In the genomic region with DNA sequence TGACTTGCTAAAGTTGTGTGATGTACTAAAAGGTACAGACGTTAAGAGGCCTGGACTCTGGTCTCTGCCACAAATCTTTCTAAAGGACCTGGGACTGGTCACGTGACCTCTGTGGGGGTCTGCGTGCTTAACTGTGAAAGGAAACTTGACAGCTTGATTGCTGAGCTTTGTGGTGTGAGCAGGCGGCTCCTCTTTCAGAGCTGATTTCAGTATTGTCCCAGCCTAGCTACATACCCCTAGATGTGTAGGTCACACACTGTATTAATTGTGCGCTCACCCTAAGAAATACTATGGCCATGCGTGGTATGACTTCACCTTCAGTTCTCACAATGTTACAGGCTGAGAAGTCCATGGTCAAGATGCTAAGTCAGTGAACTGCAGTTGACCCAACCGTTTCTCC, we compare ENCODE assay signal across 30 mouse cellular contexts.
DNase-seq lines count a peak whose midpoint lies in the region; ATAC-seq lines count a peak whose summit lies in the region.
"Had no signal": no experiment of that assay in that cellular context is flagged by ENCODE, and none has a peak within 500 bp of the region (broad histone marks: within the 10 kb centered on the region; RNA-seq: fewer than 3 reads in every experiment).

No protein-coding gene starts in this region.

- H3K4me3 ChIP-seq in hindbrain, embryonic 10.5 days, result no peak overlapping the region
- H3K4me3 ChIP-seq in hindbrain, embryonic 16.5 days (ENCODE audit: low read length), result no peak overlapping the region
- no peak overlapping the region for H3K4me3 ChIP-seq in midbrain, embryonic 13.5 days (replicated peaks)
- H3K4me3 ChIP-seq: forebrain, embryonic 10.5 days; heart, embryonic 13.5 days; hindbrain, embryonic 15.5 days; intestine, embryonic 15.5 days; limb, embryonic 12.5 days; neural tube, embryonic 13.5 days had no signal

- H3K9me3 ChIP-seq in hindbrain, embryonic 10.5 days, result no peaks in the 10 kb centered on the region
- H3K9me3 ChIP-seq in hindbrain, embryonic 16.5 days (ENCODE audit: control insufficient read depth, low read length), result no peaks in the 10 kb centered on the region
- no peaks in the 10 kb centered on the region for H3K9me3 ChIP-seq in midbrain, embryonic 13.5 days
- H3K9me3 ChIP-seq: forebrain, embryonic 10.5 days; heart, embryonic 13.5 days; hindbrain, embryonic 15.5 days; intestine, embryonic 15.5 days; limb, embryonic 12.5 days; neural tube, embryonic 13.5 days had no signal

- H3K27me3 ChIP-seq in hindbrain, embryonic 10.5 days (ENCODE audit: insufficient read depth, poor library complexity, severe bottlenecking), result no peaks in the 10 kb centered on the region
- H3K27me3 ChIP-seq in hindbrain, embryonic 16.5 days (replicated peaks; ENCODE audit: control insufficient read depth, insufficient read depth, low read length), result no peaks in the 10 kb centered on the region
- H3K27me3 ChIP-seq in midbrain, embryonic 13.5 days, result no peaks in the 10 kb centered on the region
- H3K27me3 ChIP-seq: heart, embryonic 13.5 days; hindbrain, embryonic 15.5 days; intestine, embryonic 15.5 days; limb, embryonic 12.5 days; neural tube, embryonic 13.5 days had no signal

- H3K4me1 ChIP-seq in hindbrain, embryonic 10.5 days (replicated peaks), result peaks cover 8% of the 10 kb centered on the region
- no peaks in the 10 kb centered on the region for H3K4me1 ChIP-seq in hindbrain, embryonic 16.5 days (ENCODE audit: control insufficient read depth, insufficient read depth, low read depth, low read length)
- no peaks in the 10 kb centered on the region; the same call in 1 of the 2 replicates for H3K4me1 ChIP-seq in midbrain, embryonic 13.5 days (replicated peaks)
- H3K4me1 ChIP-seq: hindbrain, embryonic 15.5 days; intestine, embryonic 15.5 days had no signal

- 51% methylated on average over 7 of the region's 7 CpGs for WGBS in hindbrain, embryonic 10.5 days
- 37% methylated on average over 7 of the region's 7 CpGs for WGBS in hindbrain, embryonic 16.5 days
- 42% methylated on average over 7 of the region's 7 CpGs for WGBS in midbrain, embryonic 13.5 days

- no peak overlapping the region for H3K27ac ChIP-seq in hindbrain, embryonic 10.5 days
- H3K27ac ChIP-seq in hindbrain, embryonic 16.5 days (ENCODE audit: low read depth, low read length), result no peak overlapping the region
- no peak overlapping the region for H3K27ac ChIP-seq in midbrain, embryonic 13.5 days
- H3K27ac ChIP-seq: forebrain, embryonic 10.5 days; heart, embryonic 13.5 days; hindbrain, embryonic 15.5 days; intestine, embryonic 15.5 days; limb, embryonic 12.5 days; neural tube, embryonic 13.5 days had no signal

- H3K4me2 ChIP-seq in hindbrain, embryonic 16.5 days (ENCODE audit: low read length), result no peak overlapping the region
- H3K4me2 ChIP-seq in midbrain, embryonic 13.5 days (replicated peaks), result no peak overlapping the region
- H3K4me2 ChIP-seq: heart, embryonic 13.5 days; hindbrain, embryonic 15.5 days; intestine, embryonic 15.5 days; limb, embryonic 12.5 days; liver, embryonic 11.5 days; neural tube, embryonic 13.5 days had no signal

- H3K9ac ChIP-seq in hindbrain, embryonic 16.5 days (ENCODE audit: low read depth, low read length), result no peak overlapping the region
- no peak overlapping the region for H3K9ac ChIP-seq in midbrain, embryonic 13.5 days (replicated peaks)
- H3K9ac ChIP-seq: heart, embryonic 13.5 days; hindbrain, embryonic 15.5 days; intestine, embryonic 15.5 days; limb, embryonic 12.5 days; neural tube, embryonic 13.5 days had no signal

- H3K36me3 ChIP-seq in hindbrain, embryonic 10.5 days, result no peaks in the 10 kb centered on the region
- no peaks in the 10 kb centered on the region for H3K36me3 ChIP-seq in hindbrain, embryonic 16.5 days (ENCODE audit: control insufficient read depth, insufficient read depth, low read length)
- no peaks in the 10 kb centered on the region for H3K36me3 ChIP-seq in midbrain, embryonic 13.5 days
- H3K36me3 ChIP-seq: forebrain, embryonic 10.5 days; heart, embryonic 13.5 days; hindbrain, embryonic 15.5 days; intestine, embryonic 15.5 days; limb, embryonic 12.5 days; neural tube, embryonic 13.5 days had no signal

- peak; percentile 31 for DNase-seq in hindbrain, embryonic 10.5 days (ENCODE audit: low spot score)
- DNase-seq in ZHBTc4 (ENCODE audit: low read depth, low spot score), result peak; percentile 8
- peak; percentile 45 for DNase-seq in embryo, embryonic 10 days (ENCODE audit: low spot score)
- no peak for DNase-seq in spleen, adult 12 weeks (ENCODE audit: low spot score)
- DNase-seq in layer of hippocampus, postnatal 10 days (ENCODE audit: low spot score in 2 of 2), result no peak
- DNase-seq: adrenal gland, postnatal 10 days; B cell, adult 2 months; cerebellum, adult 2 months; cerebellum, postnatal 25 days; gastrocnemius, postnatal 14 days; heart, adult 18-20 months; heart, postnatal 14 days; kidney, adult 8-10 months; kidney, postnatal 10 days; lung, adult 18-20 months; lung, postnatal 14 days; right cerebral cortex, adult 18-20 months; right cerebral cortex, postnatal 4 days; thymus, adult 18-20 months; thymus, postnatal 36 days had no signal

- no peak for ATAC-seq in hindbrain, embryonic 16.5 days
- ATAC-seq in midbrain, embryonic 13.5 days, result peak; percentile 71; the same call in 1 of the 2 replicates
- ATAC-seq: activated CD4-positive, CD25-positive, alpha-beta regulatory T cell, adult 4 months; intestine, embryonic 15.5 days had no signal

Comparison
In these comparisons a context has a peak if more than half of its experiments do, and no peak if none do; other contexts are left out.
1. DNase-seq: peak in hindbrain, embryonic 10.5 days (single experiment), ZHBTc4 (single experiment) and embryo, embryonic 10 days (single experiment); none in spleen, adult 12 weeks (single experiment) and layer of hippocampus, postnatal 10 days (0 of 2).